Comparison of ENCODE assay signal across 15 mouse cellular contexts in the genomic region with DNA sequence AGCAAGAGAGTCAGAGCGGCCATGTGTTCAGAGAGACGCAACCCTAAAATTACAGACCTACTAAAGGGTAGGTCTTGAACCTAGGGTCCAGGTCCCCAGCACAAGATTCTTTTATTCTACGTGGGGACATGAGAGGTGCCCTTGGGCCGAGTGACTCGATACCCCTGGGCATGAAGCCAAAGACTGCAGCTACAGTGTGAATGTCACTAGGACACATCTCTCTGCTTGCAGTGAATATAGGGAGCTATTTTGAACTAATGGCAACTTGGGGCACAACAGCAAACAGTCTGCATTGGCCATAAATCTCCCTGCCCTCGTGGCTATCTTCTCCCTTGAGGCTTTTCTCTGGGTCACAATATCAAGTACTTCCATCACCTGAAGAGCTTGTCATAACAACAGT.
A peak's percentile ranks its signal among the peaks of the same experiment; 100 is the strongest.
DNase-seq lines count a peak whose midpoint lies in the region; ATAC-seq lines count a peak whose summit lies in the region.
"Had no signal": no experiment of that assay in that cellular context is flagged by ENCODE, and none has a peak within 500 bp of the region (broad histone marks: within the 10 kb centered on the region; RNA-seq: fewer than 3 reads in every experiment).

No protein-coding gene starts in this region.

- H3K9ac ChIP-seq in midbrain, embryonic 11.5 days (ENCODE audit: low read length): no peak overlapping the region
- peak overlapping the region; percentile 47 for H3K9ac ChIP-seq in hindbrain, embryonic 15.5 days
- H3K9ac ChIP-seq in neural tube, embryonic 13.5 days: peak overlapping the region; percentile 79
- H3K9ac ChIP-seq: limb, embryonic 12.5 days had no signal

- WGBS in midbrain, embryonic 11.5 days: 81% methylated on average over 6 of the region's 6 CpGs
- 88% methylated on average over 6 of the region's 6 CpGs for WGBS in midbrain, embryonic 10.5 days
- 44% methylated on average over 6 of the region's 6 CpGs for WGBS in hindbrain, embryonic 15.5 days
- 45% methylated on average over 6 of the region's 6 CpGs for WGBS in neural tube, embryonic 13.5 days

- no peak overlapping the region for H3K4me3 ChIP-seq in midbrain, embryonic 11.5 days (ENCODE audit: low read depth, low read length)
- H3K4me3 ChIP-seq in midbrain, embryonic 10.5 days: no peak overlapping the region
- peak overlapping the region; percentile 38 for H3K4me3 ChIP-seq in hindbrain, embryonic 15.5 days
- peak overlapping the region; percentile 43 for H3K4me3 ChIP-seq in neural tube, embryonic 13.5 days
- H3K4me3 ChIP-seq: limb, embryonic 12.5 days had no signal

- peak overlapping the region; percentile 8; the same call in 1 of the 2 replicates for H3K4me2 ChIP-seq in midbrain, embryonic 11.5 days
- H3K4me2 ChIP-seq in hindbrain, embryonic 15.5 days: peak overlapping the region; percentile 50
- peak overlapping the region; percentile 63 for H3K4me2 ChIP-seq in neural tube, embryonic 13.5 days
- H3K4me2 ChIP-seq: limb, embryonic 12.5 days had no signal

- no peak overlapping the region for H3K27ac ChIP-seq in midbrain, embryonic 11.5 days (ENCODE audit: low read depth, low read length)
- H3K27ac ChIP-seq in midbrain, embryonic 10.5 days (replicated peaks): no peak overlapping the region
- peak overlapping the region; percentile 91 for H3K27ac ChIP-seq in hindbrain, embryonic 15.5 days (replicated peaks)
- H3K27ac ChIP-seq in neural tube, embryonic 13.5 days (replicated peaks): peak overlapping the region; percentile 95
- H3K27ac ChIP-seq: limb, embryonic 12.5 days had no signal

- no peaks in the 10 kb centered on the region for H3K36me3 ChIP-seq in midbrain, embryonic 11.5 days (ENCODE audit: control insufficient read depth, insufficient read depth, low read length)
- no peaks in the 10 kb centered on the region for H3K36me3 ChIP-seq in midbrain, embryonic 10.5 days
- no peaks in the 10 kb centered on the region for H3K36me3 ChIP-seq in hindbrain, embryonic 15.5 days
- H3K36me3 ChIP-seq in neural tube, embryonic 13.5 days: 0 out of 2 replicates have a peak, but pooled peaks cover 4% of the 10 kb centered on the region
- H3K36me3 ChIP-seq: limb, embryonic 12.5 days had no signal

- no peak for ATAC-seq in midbrain, embryonic 11.5 days (ENCODE audit: low FRiP score)
- no peak for ATAC-seq in hindbrain, embryonic 15.5 days (ENCODE audit: low FRiP score, low read depth)
- ATAC-seq in neural tube, embryonic 13.5 days (ENCODE audit: low read depth): peak; percentile 6; the same call in 1 of the 2 replicates
- ATAC-seq: intestine, postnatal 0 days had no signal

- no peaks in the 10 kb centered on the region for H3K9me3 ChIP-seq in midbrain, embryonic 11.5 days (ENCODE audit: control insufficient read depth, low read length)
- H3K9me3 ChIP-seq in midbrain, embryonic 10.5 days (replicated peaks): no peaks in the 10 kb centered on the region
- no peaks in the 10 kb centered on the region for H3K9me3 ChIP-seq in hindbrain, embryonic 15.5 days
- H3K9me3 ChIP-seq in neural tube, embryonic 13.5 days: no peaks in the 10 kb centered on the region
- H3K9me3 ChIP-seq: limb, embryonic 12.5 days had no signal

- no peaks in the 10 kb centered on the region for H3K4me1 ChIP-seq in midbrain, embryonic 11.5 days (ENCODE audit: control insufficient read depth, insufficient read depth, low read length)
- peaks cover 13% of the 10 kb centered on the region for H3K4me1 ChIP-seq in midbrain, embryonic 10.5 days
- peaks cover 31% of the 10 kb centered on the region for H3K4me1 ChIP-seq in hindbrain, embryonic 15.5 days (replicated peaks)
- H3K4me1 ChIP-seq in neural tube, embryonic 13.5 days (replicated peaks): peaks cover 47% of the 10 kb centered on the region
- H3K4me1 ChIP-seq: limb, embryonic 12.5 days had no signal

- no peaks in the 10 kb centered on the region; the same call in 1 of the 2 replicates for H3K27me3 ChIP-seq in midbrain, embryonic 11.5 days (ENCODE audit: control insufficient read depth, insufficient read depth, low read length)
- peaks cover 11% of the 10 kb centered on the region; the same call in 1 of the 2 replicates for H3K27me3 ChIP-seq in midbrain, embryonic 10.5 days (ENCODE audit: low read depth, poor library complexity, severe bottlenecking)
- no peaks in the 10 kb centered on the region for H3K27me3 ChIP-seq in hindbrain, embryonic 15.5 days
- no peaks in the 10 kb centered on the region for H3K27me3 ChIP-seq in neural tube, embryonic 13.5 days

- peak; percentile 35 for DNase-seq in cerebellum, adult 11 months
- DNase-seq in cerebellum, postnatal 14 days: no peak
- no peak for DNase-seq in midbrain, embryonic 11.5 days (ENCODE audit: low spot score, missing footprints)
- no peak for DNase-seq in midbrain, embryonic 10.5 days (ENCODE audit: low spot score)
- no peak for DNase-seq in kidney, adult 11 months
- DNase-seq in thymus, adult 18-20 months: no peak
- DNase-seq: adrenal gland, adult 2 months; embryo, embryonic 11 days; heart, postnatal 10 days; kidney, postnatal 4 days; lung, postnatal 4 days had no signal

Comparison
In these comparisons a context has a peak if more than half of its experiments do, and no peak if none do; other contexts are left out.
1. H3K27ac ChIP-seq: peak in hindbrain, embryonic 15.5 days (single experiment) and neural tube, embryonic 13.5 days (single experiment); none in midbrain, embryonic 11.5 days (single experiment) and midbrain, embryonic 10.5 days (single experiment).
2. H3K4me2 ChIP-seq: peak in every context shown above with its lines; median percentile 63 in neural tube, embryonic 13.5 days; 50 in hindbrain, embryonic 15.5 days; 8 in midbrain, embryonic 11.5 days.
3. H3K4me3 ChIP-seq: peak in hindbrain, embryonic 15.5 days (single experiment) and neural tube, embryonic 13.5 days (single experiment); none in midbrain, embryonic 11.5 days (single experiment) and midbrain, embryonic 10.5 days (single experiment).